Mouse (Mus musculus) C2C12 (cell line): ENCODE data around the gene Pax9. TPM values are rescaled to one million over a fixed set of nuclear protein-coding genes. Genes with fewer than 3 reads are reported as not detected.

Experiments
- H3K27me3 ChIP-seq: one replicate; pipeline ENCODE4 v1.6.1; 2011; ENCODE audit not compliant: control insufficient read depth, insufficient read depth, insufficient read length
- H3K36me3 ChIP-seq: one replicate; pipeline ENCODE4 v1.6.1; 2011; ENCODE audit not compliant: control insufficient read depth, insufficient read depth
- H3K4me3 ChIP-seq: one replicate; pipeline ENCODE4 v1.5.1; 2011; ENCODE audit warnings: mild to moderate bottlenecking, control low read depth; ENCODE audit not compliant: poor library complexity, insufficient read depth, severe bottlenecking
- H3K79me2 ChIP-seq: one replicate; pipeline ENCODE4 v1.6.1; 2011; ENCODE audit not compliant: control insufficient read depth, insufficient read depth
- H3K79me3 ChIP-seq: one replicate; pipeline ENCODE4 v1.6.1; 2011; ENCODE audit warnings: low read depth, control low read depth
- H3ac ChIP-seq: one replicate; pipeline ENCODE3; 2011; ENCODE audit warnings: low read depth; ENCODE audit not compliant: control insufficient read depth, insufficient read length
- CEBPB ChIP-seq: IDR thresholded peaks from one replicate; pipeline ENCODE4 v1.6.1; 2011; ENCODE audit warnings: low read depth, mild to moderate bottlenecking, control low read depth, moderate library complexity
- CTCF ChIP-seq: IDR thresholded peaks from one replicate; pipeline ENCODE4 v1.5.1; 2011; ENCODE audit not compliant: control insufficient read depth, insufficient read depth, insufficient read length
- FOSL1 ChIP-seq: IDR thresholded peaks from one replicate; pipeline ENCODE4 v1.8.0; 2011; ENCODE audit warnings: mild to moderate bottlenecking, low read length; ENCODE audit not compliant: poor library complexity, insufficient read depth, severe bottlenecking
- MAX ChIP-seq: IDR thresholded peaks from one replicate; pipeline ENCODE4 v1.6.1; 2011; ENCODE audit warnings: mild to moderate bottlenecking, control low read depth
- MYOD1 ChIP-seq: IDR thresholded peaks from one replicate; pipeline ENCODE4 v1.6.1; 2011; ENCODE audit warnings: low read depth; ENCODE audit not compliant: control insufficient read depth, insufficient read length
- MYOG ChIP-seq: IDR thresholded peaks from one replicate; pipeline ENCODE4 v1.6.1; 2011; ENCODE audit not compliant: control insufficient read depth, insufficient read length; ENCODE audit errors: extremely low read depth
- USF1 ChIP-seq: IDR thresholded peaks from one replicate; pipeline ENCODE4 v1.6.1; 2011; ENCODE audit warnings: low read depth, mild to moderate bottlenecking, control low read depth, moderate library complexity
- polyA plus RNA-seq: library from polyadenylated mRNA; unstranded; fragments of >200 nt; fragmentation: generic; extraction: Trizol; gene quantifications from one replicate; pipeline ENCODE4 v1.2.1, GENCODE M21; 2012; ENCODE audit warnings: missing spikeins

The Pax9 gene
- polyA plus RNA-seq, 1 experiment: 0.01 TPM

- no peaks in the 10 kb centered on the region for H3K79me2 ChIP-seq
- H3K4me3 ChIP-seq: no peak overlapping the region
- no peaks in the 10 kb centered on the region for H3K36me3 ChIP-seq
- no peaks in the 10 kb centered on the region for H3K79me3 ChIP-seq
- H3ac ChIP-seq: no peak overlapping the region
- peaks cover 33% of the 10 kb centered on the region for H3K27me3 ChIP-seq
- no peak for TF ChIP-seq MAX
- TF ChIP-seq USF1: no peak
- no peak for TF ChIP-seq CEBPB
- TF ChIP-seq FOSL1: no peak
- no peak for TF ChIP-seq CTCF
- no peak for TF ChIP-seq MYOG
- no peak for TF ChIP-seq MYOD1
Observed at GRCm38 (mm10) chr12:56699351-56699750, 7.8 kb downstream of the Pax9 start.

DNA sequence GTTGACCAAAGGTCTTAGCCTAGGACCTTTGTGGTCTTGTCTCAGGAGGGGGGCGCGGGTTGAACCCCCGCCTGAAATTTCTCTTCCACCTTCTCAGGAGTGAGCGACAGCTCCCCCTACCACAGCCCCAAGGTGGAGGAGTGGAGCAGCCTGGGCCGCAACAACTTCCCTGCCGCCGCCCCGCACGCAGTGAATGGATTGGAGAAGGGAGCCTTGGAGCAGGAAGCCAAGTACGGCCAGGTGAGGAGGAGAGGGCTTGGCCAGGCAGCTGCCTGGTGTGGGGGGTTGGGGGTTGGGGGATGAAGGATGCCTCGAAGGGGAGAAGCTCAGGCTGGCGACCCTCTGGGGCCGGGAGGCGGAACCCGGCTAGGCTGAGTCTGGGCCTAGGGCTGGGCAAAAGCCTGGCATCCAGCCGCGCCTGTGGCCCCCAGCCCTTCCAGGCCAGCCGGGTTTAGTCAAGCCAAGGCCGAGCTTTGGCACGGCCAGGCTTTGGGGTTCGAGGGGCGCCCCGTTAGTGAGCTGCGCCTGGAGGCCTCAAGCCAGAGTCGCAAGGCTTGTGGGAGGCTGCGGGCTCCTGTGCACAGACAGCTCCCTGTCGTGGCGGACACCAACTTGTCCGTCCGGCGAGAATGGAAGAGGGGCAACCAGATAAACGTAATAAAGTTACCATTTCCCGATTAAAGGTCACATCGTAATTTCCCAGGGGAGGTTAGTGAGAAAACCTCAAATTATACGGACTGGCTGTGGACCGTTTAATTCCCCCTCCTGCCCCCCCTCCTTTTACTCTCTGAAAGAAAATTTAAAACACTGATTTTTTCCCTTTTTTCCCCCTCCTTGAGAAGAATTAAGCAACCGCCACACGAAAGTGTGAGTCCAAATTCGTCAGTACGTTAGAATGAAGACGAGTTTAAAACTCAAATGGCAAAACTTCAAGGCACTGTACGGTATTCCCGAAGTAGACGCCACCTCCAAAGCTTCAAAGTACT lies 8.6 kb downstream of the Pax9 start:
- H3K79me2 ChIP-seq: no peaks in the 10 kb centered on the region
- no peak overlapping the region for H3K4me3 ChIP-seq
- no peaks in the 10 kb centered on the region for H3K79me3 ChIP-seq
- no peaks in the 10 kb centered on the region for H3K36me3 ChIP-seq
- H3ac ChIP-seq: no peak overlapping the region
- H3K27me3 ChIP-seq: peaks cover 26% of the 10 kb centered on the region
- TF ChIP-seq USF1: no peak
- no peak for TF ChIP-seq MYOG

DNA sequence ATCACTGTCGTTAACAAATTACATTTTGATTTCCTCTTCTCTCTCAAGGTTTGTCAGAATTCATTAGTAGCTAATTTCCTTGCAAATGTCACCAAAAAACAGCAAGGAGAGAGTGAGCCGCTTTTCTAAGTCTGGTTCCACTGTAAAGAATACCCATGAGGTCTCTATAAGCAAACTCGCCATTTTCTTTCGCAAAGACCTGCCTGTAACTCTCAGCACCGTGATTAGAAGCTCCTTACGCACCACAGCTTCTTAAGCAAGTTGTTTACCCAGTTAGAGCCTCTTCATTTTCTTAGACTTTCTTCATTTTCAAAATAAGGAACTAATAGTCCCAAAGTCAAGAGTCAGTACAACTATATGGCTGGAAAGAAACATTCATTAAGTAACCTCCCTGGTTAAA lies 9.4 kb downstream of the Pax9 start:
- no peak overlapping the region for H3ac ChIP-seq
- no peak for TF ChIP-seq CEBPB
- TF ChIP-seq MAX: no peak
- no peak for TF ChIP-seq MYOG
- no peak for TF ChIP-seq MYOD1
- TF ChIP-seq USF1: no peak
- TF ChIP-seq CTCF: no peak
- TF ChIP-seq FOSL1: no peak
- no peak overlapping the region for H3K4me3 ChIP-seq
- H3K79me3 ChIP-seq: no peaks in the 10 kb centered on the region
- no peaks in the 10 kb centered on the region for H3K36me3 ChIP-seq
- H3K79me2 ChIP-seq: no peaks in the 10 kb centered on the region
- H3K27me3 ChIP-seq: peaks cover 18% of the 10 kb centered on the region

DNA sequence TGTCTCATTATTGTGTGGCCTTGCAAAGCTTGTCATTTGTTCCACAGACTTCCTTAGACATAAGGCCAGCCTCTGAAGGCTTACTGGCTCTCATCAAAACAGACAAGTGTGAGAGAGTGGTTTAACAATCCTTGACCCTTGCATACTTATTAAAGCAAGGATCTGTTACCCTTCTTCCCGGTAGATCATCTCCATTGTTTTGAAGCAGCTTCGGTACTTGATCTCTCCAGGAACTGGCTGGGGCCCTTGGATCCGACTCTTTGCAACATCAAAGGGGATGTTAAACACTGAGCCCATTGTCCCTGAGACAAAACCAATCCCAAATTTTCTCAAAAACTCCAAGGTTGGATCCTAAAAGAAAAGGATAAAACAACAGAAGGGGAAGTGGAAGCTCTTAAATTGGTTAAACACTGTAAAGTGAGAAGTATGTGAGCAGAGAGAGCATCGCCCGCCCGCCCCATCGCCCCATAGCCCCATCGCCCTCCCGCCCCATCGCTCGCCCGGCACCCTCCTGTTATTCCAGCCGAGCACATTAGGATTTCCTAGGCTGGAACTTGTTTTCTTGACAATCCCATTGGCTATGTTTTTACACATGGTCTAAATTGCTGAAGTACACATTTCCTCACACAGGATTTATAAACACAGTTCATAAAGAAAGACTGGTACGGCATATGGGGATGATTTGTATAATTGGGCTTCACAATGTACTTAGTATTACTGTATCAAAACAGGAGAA lies 26.6 kb downstream of the Pax9 start:
- no peaks in the 10 kb centered on the region for H3K79me3 ChIP-seq
- H3K4me3 ChIP-seq: no peak overlapping the region
- H3K36me3 ChIP-seq: no peaks in the 10 kb centered on the region
- no peaks in the 10 kb centered on the region for H3K27me3 ChIP-seq
- TF ChIP-seq CTCF: no peak
- TF ChIP-seq MYOD1: no peak
- no peak for TF ChIP-seq MAX
- no peak for TF ChIP-seq CEBPB
- TF ChIP-seq FOSL1: no peak
- no peak for TF ChIP-seq MYOG
- TF ChIP-seq USF1: no peak
- H3K79me2 ChIP-seq: no peaks in the 10 kb centered on the region
- no peak overlapping the region for H3ac ChIP-seq

GRCm38 (mm10) chr12:56718707-56719051 lies 27.1 kb downstream of the Pax9 start:
- H3K79me3 ChIP-seq: no peaks in the 10 kb centered on the region
- no peaks in the 10 kb centered on the region for H3K79me2 ChIP-seq
- no peaks in the 10 kb centered on the region for H3K36me3 ChIP-seq
- no peak overlapping the region for H3ac ChIP-seq
- no peaks in the 10 kb centered on the region for H3K27me3 ChIP-seq
- TF ChIP-seq CEBPB (no peak), MYOG (no peak), MYOD1 (no peak), FOSL1 (no peak), MAX (no peak), USF1 (no peak), CTCF (no peak)
- no peak overlapping the region for H3K4me3 ChIP-seq
